Mouse (Mus musculus): Measurements from ENCODE around the gene Ppfibp2. TPM values are rescaled to one million over a fixed set of nuclear protein-coding genes. Genes with fewer than 3 reads are reported as not detected.

Ppfibp2 gene
- polyA plus RNA-seq, 1 experiment from 2014 or later = 4.6 TPM

Other genes starting within 250 kb of the Ppfibp2 start
- gene Syt9, start 224.5 kb upstream of the Ppfibp2 start, polyA plus RNA-seq (2015; fragmentation: Nextera tagmentation; extraction: Ambion mirVana) = 0.11 and 0.13 TPM in 2 replicates
- 1.0 and 1.3 TPM in 2 replicates for gene Olfml1, start 27.8 kb upstream of the Ppfibp2 start, polyA plus RNA-seq (2015; fragmentation: Nextera tagmentation; extraction: Ambion mirVana)
- not detected in 2 replicates for gene 5330417H12Rik, start 30.0 kb downstream of the Ppfibp2 start, polyA plus RNA-seq (2015; fragmentation: Nextera tagmentation; extraction: Ambion mirVana)
- gene Cyb5r2, start 162.8 kb downstream of the Ppfibp2 start, polyA plus RNA-seq (2015; fragmentation: Nextera tagmentation; extraction: Ambion mirVana) = 0.08 TPM in 1 of 2 replicates, not detected in the other
- gene Ovch2, start 206.0 kb downstream of the Ppfibp2 start, polyA plus RNA-seq (2015; fragmentation: Nextera tagmentation; extraction: Ambion mirVana) = not detected in 2 replicates
- gene Olfr467, start 217.1 kb downstream of the Ppfibp2 start, polyA plus RNA-seq (2015; fragmentation: Nextera tagmentation; extraction: Ambion mirVana) = not detected in 2 replicates
- not detected in 2 replicates for gene Olfr469, start 230.3 kb downstream of the Ppfibp2 start, polyA plus RNA-seq (2015; fragmentation: Nextera tagmentation; extraction: Ambion mirVana)